Mouse (Mus musculus): Measurements from ENCODE around the gene Tmem8.
A peak's percentile ranks its signal among the peaks of the same experiment; 100 is the strongest.
"Not testable (repeated sequence)": the region's sequence is repeated elsewhere in the genome, so short reads cannot be mapped to it uniquely, and the experiment has no call there.

Tmem8 gene

GRCm38 (mm10) chr17:26113181-26113948 is at the start of gene Tmem8:
Tmem8 (plus strand) TSS chr17:26113299.
- peak; percentile 65 for DNase-seq

GRCm38 (mm10) chr17:26064916-26065315 is 48.2 kb upstream of the Tmem8 start:
- no peak for DNase-seq

- no peak for DNase-seq
These were observed 46.5 kb upstream of the Tmem8 start for GRCm38 (mm10) chr17:26066488-26067020.

GRCm38 (mm10) chr17:26068024-26068830 is 44.9 kb upstream of the Tmem8 start:
- peak; percentile 15 for DNase-seq

- peak; percentile 73 for DNase-seq
These were observed 44.0 kb upstream of the Tmem8 start, which contains the start of gene Rab11fip3 for GRCm38 (mm10) chr17:26068831-26069739. Rab11fip3 (minus strand) TSS chr17:26069555.

GRCm38 (mm10) chr17:26070136-26070535 is 43.0 kb upstream of the Tmem8 start:
- DNase-seq = no peak

GRCm38 (mm10) chr17:26075246-26075645 is 37.9 kb upstream of the Tmem8 start:
- peak; percentile 18 for DNase-seq

- DNase-seq = no peak
These were observed 34.2 kb upstream of the Tmem8 start for GRCm38 (mm10) chr17:26078851-26079250.

- no peak for DNase-seq
These were observed 32.2 kb upstream of the Tmem8 start for GRCm38 (mm10) chr17:26080867-26081266.

- no peak for DNase-seq
These were observed 26.0 kb upstream of the Tmem8 start for GRCm38 (mm10) chr17:26087059-26087564.

GRCm38 (mm10) chr17:26089905-26090632 is 23.0 kb upstream of the Tmem8 start, which contains the start of gene Decr2:
Decr2 (minus strand) TSS chr17:26090337.
- DNase-seq = peak; percentile 87

- no peak for DNase-seq
These were observed 18.5 kb upstream of the Tmem8 start for GRCm38 (mm10) chr17:26094531-26095110.

- DNase-seq = peak; percentile 60
These were observed 17.9 kb upstream of the Tmem8 start, which contains the start of gene Nme4 for GRCm38 (mm10) chr17:26095121-26095740. Nme4 (minus strand) TSS chr17:26095602.

- DNase-seq = no peak
These were observed 14.6 kb upstream of the Tmem8 start for GRCm38 (mm10) chr17:26098461-26098860.

GRCm38 (mm10) chr17:26099316-26099715 is 13.8 kb upstream of the Tmem8 start:
- not testable (repeated sequence) for DNase-seq

- no peak for DNase-seq
These were observed 12.9 kb upstream of the Tmem8 start for GRCm38 (mm10) chr17:26100166-26100565.

- DNase-seq = no peak
These were observed 11.6 kb upstream of the Tmem8 start for GRCm38 (mm10) chr17:26101478-26101877.

- DNase-seq = no peak
These were observed 7.5 kb upstream of the Tmem8 start for GRCm38 (mm10) chr17:26105619-26106018.

- no peak for DNase-seq
These were observed 2.9 kb upstream of the Tmem8 start for GRCm38 (mm10) chr17:26110156-26110555.

GRCm38 (mm10) chr17:26111024-26111423 is 2.1 kb upstream of the Tmem8 start:
- DNase-seq = no peak

GRCm38 (mm10) chr17:26111722-26112121 is 1.4 kb upstream of the Tmem8 start:
- no peak for DNase-seq
